Mouse (Mus musculus): ENCODE measurements around the gene Traf4.
"Not testable (repeated sequence)": the region's sequence is repeated elsewhere in the genome, so short reads cannot be mapped to it uniquely, and the experiment has no call there.

Gene Traf4

GRCm38 (mm10) chr11:78164924-78165760 is at the start of gene Traf4:
TSS of gene Traf4 (minus strand) at chr11:78165589.
- DNase-seq: peak; percentile 90

- DNase-seq: no peak
Observed at GRCm38 (mm10) chr11:78213086-78213817, 47.9 kb upstream of the Traf4 start.

GRCm38 (mm10) chr11:78211513-78211912 is 46.1 kb upstream of the Traf4 start:
- DNase-seq: no peak

GRCm38 (mm10) chr11:78210615-78211014 is 45.2 kb upstream of the Traf4 start:
- DNase-seq: no peak

GRCm38 (mm10) chr11:78209886-78210285 is 44.5 kb upstream of the Traf4 start:
- no peak for DNase-seq

GRCm38 (mm10) chr11:78207190-78207589 is 41.8 kb upstream of the Traf4 start:
- no peak for DNase-seq

GRCm38 (mm10) chr11:78205361-78206206 is 40.2 kb upstream of the Traf4 start:
- DNase-seq: no peak

GRCm38 (mm10) chr11:78204287-78204686 is 38.9 kb upstream of the Traf4 start:
- no peak for DNase-seq

- no peak for DNase-seq
Observed at GRCm38 (mm10) chr11:78202372-78202771, 37.0 kb upstream of the Traf4 start.

- no peak for DNase-seq
Observed at GRCm38 (mm10) chr11:78195101-78195863, 29.9 kb upstream of the Traf4 start.

- peak; percentile 91 for DNase-seq
Observed at GRCm38 (mm10) chr11:78194411-78195100, 29.2 kb upstream of the Traf4 start.

- DNase-seq: peak; percentile 37
Observed at GRCm38 (mm10) chr11:78193113-78193512, 27.7 kb upstream of the Traf4 start, which contains the start of gene Proca1. TSS of gene Proca1 (plus strand) at chr11:78193392.

GRCm38 (mm10) chr11:78190041-78190440 is 24.7 kb upstream of the Traf4 start:
- DNase-seq: no peak

GRCm38 (mm10) chr11:78189234-78190040 is 24.0 kb upstream of the Traf4 start:
- peak; percentile 93 for DNase-seq

- DNase-seq: peak; percentile 93
Observed at GRCm38 (mm10) chr11:78188331-78189233, 23.2 kb upstream of the Traf4 start, which contains the start of gene Rab34. TSS of gene Rab34 (plus strand) at chr11:78188430.

GRCm38 (mm10) chr11:78184702-78185101 is 19.3 kb upstream of the Traf4 start:
- not testable (repeated sequence) for DNase-seq

- DNase-seq: no peak
Observed at GRCm38 (mm10) chr11:78183884-78184514, 18.6 kb upstream of the Traf4 start.

- peak; percentile 84 for DNase-seq
Observed at GRCm38 (mm10) chr11:78182961-78183844, 17.8 kb upstream of the Traf4 start, which contains the start of gene Rpl23a. TSS of gene Rpl23a (minus strand) at chr11:78183584.

Measured in lung, postnatal 10 days (tissue).